Mouse (Mus musculus) lung, postnatal 0 days (tissue): Measurements from ENCODE around the gene Fads6. TPM values are rescaled to one million over a fixed set of nuclear protein-coding genes. Genes with fewer than 3 reads are reported as not detected.

ENCODE experiments used
- ATAC-seq: fragments of 200-750 bp; cut with Nextera tagmentation; 2 replicates; pipeline ENCODE4 v1.8.0; 2017; ENCODE audit warnings: moderate library complexity
- DNase-seq: peaks from one replicate; pipeline ENCODE4 v3.0.0-alpha.2; 2016; ENCODE audit warnings: low spot score
- H3K27ac ChIP-seq: fragments of 300-500 bp; sonication (generic); 2 replicates; pipeline ENCODE4 v1.5.1; 2014; ENCODE audit warnings: antibody characterized with exemption, mild to moderate bottlenecking, low read length, mixed read lengths
- H3K27me3 ChIP-seq: fragments of 300-500 bp; sonication (generic); replicated peaks from 2 replicates; pipeline ENCODE4 v1.6.1; 2014; ENCODE audit warnings: low read length, mixed read lengths; ENCODE audit not compliant: insufficient read depth
- H3K36me3 ChIP-seq: fragments of 300-500 bp; sonication (generic); 2 replicates; pipeline ENCODE4 v1.6.1; 2014; ENCODE audit warnings: low read length, mixed read lengths; ENCODE audit not compliant: insufficient read depth
- H3K4me1 ChIP-seq: fragments of 300-500 bp; sonication (generic); 2 replicates; pipeline ENCODE4 v1.6.1; 2014; ENCODE audit warnings: antibody characterized with exemption, low read depth, low read length, mixed read lengths; ENCODE audit not compliant: insufficient read depth
- H3K4me2 ChIP-seq: fragments of 300-500 bp; sonication (generic); replicated peaks from 2 replicates; pipeline ENCODE4 v1.6.1; 2014; ENCODE audit warnings: low read depth, mild to moderate bottlenecking, low read length, moderate library complexity, mixed read lengths
- H3K4me3 ChIP-seq: fragments of 300-500 bp; sonication (generic); 2 replicates; pipeline ENCODE4 v1.5.1; 2014; ENCODE audit warnings: low read depth, low read length
- H3K9ac ChIP-seq: fragments of 300-500 bp; sonication (generic); replicated peaks from 2 replicates; pipeline ENCODE4 v1.6.1; 2014; ENCODE audit warnings: low read depth, mild to moderate bottlenecking
- H3K9me3 ChIP-seq: fragments of 300-500 bp; sonication (generic); 2 replicates; pipeline ENCODE4 v1.6.1; 2016; ENCODE audit warnings: low read length, mixed read lengths
- CTCF ChIP-seq: IDR thresholded peaks from 2 replicates; pipeline ENCODE4 v1.5.1; 2016; ENCODE audit warnings: antibody characterized with exemption, mild to moderate bottlenecking
- EP300 ChIP-seq: IDR thresholded peaks from 2 replicates; pipeline ENCODE4 v1.6.1; 2016; ENCODE audit warnings: antibody characterized with exemption, mild to moderate bottlenecking, control low read depth
- WGBS: fragments of 180-500 bp; shearing (Covaris S2); extraction: QIAGEN DNeasy Blood & Tissue Kit; methylation state at CpG from one replicate; pipeline ENCODE4 v1.1.7; 2014; 5-methylcytosine and 5-hydroxymethylcytosine counted together
- polyA plus RNA-seq: library from polyadenylated mRNA; unstranded; fragments of >200 nt; fragmentation: Nextera tagmentation; extraction: Ambion mirVana; gene quantifications from 2 replicates; pipeline ENCODE4 v1.2.1, GENCODE M21; 2015

Fads6 gene
- polyA plus RNA-seq, 1 experiment from 2014 or later = 0.17 TPM

DNA sequence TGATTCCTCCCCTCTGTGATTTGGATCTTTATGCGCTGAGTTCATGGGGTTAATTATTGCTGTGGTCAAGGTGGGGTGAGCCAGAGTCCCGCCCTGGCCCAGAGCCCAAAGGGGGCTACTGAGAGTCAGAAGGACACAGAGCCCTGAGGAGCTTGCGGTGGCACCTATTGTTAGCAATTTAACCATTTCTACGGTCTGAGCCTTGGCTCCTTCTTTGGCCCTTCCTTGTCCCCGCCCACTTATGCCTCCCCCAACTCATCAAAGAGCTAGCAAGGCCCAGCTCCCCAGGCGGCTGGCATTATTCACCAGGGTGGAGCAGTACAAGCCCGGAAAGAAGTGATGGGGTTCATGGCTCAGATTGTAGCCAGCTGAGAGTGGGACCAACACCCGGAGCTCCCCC is 9.4 kb upstream of the Fads6 start, which contains the start of gene Otop2:
TSS of gene Otop2 (plus strand) at position 301 of the 400 bp plus-strand sequence.
- DNase-seq (no peak), ATAC-seq (no peak)
- 30% methylated on average over 8 of the region's 8 CpGs for WGBS
- H3K9ac ChIP-seq = no peak within 1 kb of the TSS
- H3K36me3 ChIP-seq = no peaks in the 10 kb centered on the region
- no peak within 1 kb of the TSS for H3K4me2 ChIP-seq
- no peaks in the 10 kb centered on the region for H3K27me3 ChIP-seq
- H3K4me1 ChIP-seq = no peaks in the 10 kb centered on the region
- H3K4me3 ChIP-seq = no peak within 1 kb of the TSS
- TF ChIP-seq CTCF (no peak), EP300 (no peak)
- H3K9me3 ChIP-seq = no peaks in the 10 kb centered on the region
- no peak within 1 kb of the TSS for H3K27ac ChIP-seq

GRCm38 (mm10) chr11:115303167-115303566 is 5.7 kb upstream of the Fads6 start:
- Histone ChIP-seq H3K9me3 (no peaks in the 10 kb centered on the region), H3K9ac (no peak overlapping the region), H3K4me1 (no peaks in the 10 kb centered on the region), H3K4me3 (no peak overlapping the region), H3K27ac (no peak overlapping the region), H3K27me3 (no peaks in the 10 kb centered on the region), H3K36me3 (no peaks in the 10 kb centered on the region), H3K4me2 (no peak overlapping the region)
- DNase-seq = peak; percentile 40
- TF ChIP-seq EP300 (no peak), CTCF (no peak)
- ATAC-seq = peak; percentile 53
- WGBS = 20% methylated on average over 8 of the region's 8 CpGs

- no peak for ATAC-seq
- H3K9me3 ChIP-seq = no peaks in the 10 kb centered on the region
- H3K27ac ChIP-seq = no peak overlapping the region
- 69% methylated on average over 2 of the region's 2 CpGs for WGBS
- H3K9ac ChIP-seq = no peak overlapping the region
- H3K4me1 ChIP-seq = peaks cover 7% of the 10 kb centered on the region; the same call in 1 of the 2 replicates
- H3K4me2 ChIP-seq = no peak overlapping the region
- DNase-seq = no peak
- H3K4me3 ChIP-seq = no peak overlapping the region
- no peak for TF ChIP-seq EP300
- no peak for TF ChIP-seq CTCF
- H3K36me3 ChIP-seq = no peaks in the 10 kb centered on the region
- H3K27me3 ChIP-seq = 0 out of 2 replicates have a peak, but pooled peaks cover 5% of the 10 kb centered on the region
Measured at GRCm38 (mm10) chr11:115301351-115301750, 3.9 kb upstream of the Fads6 start.

GRCm38 (mm10) chr11:115300745-115301144 is 3.3 kb upstream of the Fads6 start:
- 0 out of 2 replicates have a peak, but pooled peaks cover 5% of the 10 kb centered on the region for H3K27me3 ChIP-seq
- H3K9ac ChIP-seq = no peak overlapping the region
- no peak overlapping the region for H3K4me2 ChIP-seq
- H3K27ac ChIP-seq = no peak overlapping the region
- ATAC-seq = no peak
- no peaks in the 10 kb centered on the region for H3K36me3 ChIP-seq
- DNase-seq = no peak
- H3K4me3 ChIP-seq = no peak overlapping the region
- TF ChIP-seq CTCF = no peak
- TF ChIP-seq EP300 = no peak
- peaks cover 7% of the 10 kb centered on the region; the same call in 1 of the 2 replicates for H3K4me1 ChIP-seq
- H3K9me3 ChIP-seq = no peaks in the 10 kb centered on the region
- WGBS = 72% methylated on average over 4 of the region's 4 CpGs

DNA sequence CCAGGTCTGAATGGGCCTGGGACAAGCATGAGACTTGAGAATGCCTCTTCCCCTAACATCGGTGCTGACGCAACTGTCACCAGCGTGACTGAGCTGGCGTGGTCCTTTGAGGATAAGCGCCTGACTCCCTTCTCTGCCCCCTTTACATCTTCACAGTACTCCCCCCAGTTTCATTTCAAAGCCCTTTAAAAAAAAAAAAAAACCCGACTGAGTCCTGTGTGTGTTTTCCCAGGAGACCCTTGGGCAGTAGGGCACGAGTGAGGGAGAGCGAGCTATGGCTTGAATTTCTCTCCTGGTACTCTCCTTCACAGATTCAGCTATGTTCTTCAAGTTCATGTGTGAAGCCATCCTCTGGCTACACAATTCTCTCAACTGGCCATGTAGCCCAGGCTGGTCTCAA is 697 bp upstream of the Fads6 start:
- no peak for ATAC-seq

GRCm38 (mm10) chr11:115296471-115297210 is 822 bp downstream of the Fads6 start:
- DNase-seq = no peak
- H3K4me3 ChIP-seq = peak overlapping the region; percentile 37
- H3K9me3 ChIP-seq = no peaks in the 10 kb centered on the region
- 46% methylated on average over 21 of the region's 21 CpGs for WGBS
- TF ChIP-seq CTCF = no peak
- TF ChIP-seq EP300 = no peak
- H3K36me3 ChIP-seq = no peaks in the 10 kb centered on the region
- ATAC-seq = no peak
- H3K9ac ChIP-seq = no peak overlapping the region
- H3K27ac ChIP-seq = no peak overlapping the region
- H3K4me1 ChIP-seq = peaks cover 8% of the 10 kb centered on the region; the same call in 1 of the 2 replicates
- H3K27me3 ChIP-seq = 0 out of 2 replicates have a peak, but pooled peaks cover 5% of the 10 kb centered on the region
- peak overlapping the region; percentile 66 for H3K4me2 ChIP-seq

More for the DNA sequence above, 697 bp upstream of the Fads6 start:
- H3K4me1 ChIP-seq = peaks cover 7% of the 10 kb centered on the region; the same call in 1 of the 2 replicates
- H3K36me3 ChIP-seq = no peaks in the 10 kb centered on the region
- H3K27ac ChIP-seq = no peak overlapping the region
- no peak for DNase-seq
- no peak overlapping the region for H3K4me3 ChIP-seq
- no peak overlapping the region for H3K9ac ChIP-seq
- H3K9me3 ChIP-seq = no peaks in the 10 kb centered on the region
- 65% methylated on average over 8 of the region's 8 CpGs for WGBS
- no peak overlapping the region for H3K4me2 ChIP-seq
- TF ChIP-seq EP300 = no peak
- TF ChIP-seq CTCF = no peak
- 0 out of 2 replicates have a peak, but pooled peaks cover 5% of the 10 kb centered on the region for H3K27me3 ChIP-seq
